Mouse (Mus musculus) embryonic fibroblast, embryonic 13.5 days (primary cell): ENCODE data around the gene Srsf3. TPM values are rescaled to one million over a fixed set of nuclear protein-coding genes. Genes with fewer than 3 reads are reported as not detected.

Source experiments
- H3K27ac ChIP-seq: 2 replicates; pipeline ENCODE4 v1.5.1; 2012; ENCODE audit warnings: low read length, control low read depth, inconsistent platforms; ENCODE audit not compliant: insufficient read depth
- H3K4me1 ChIP-seq: 2 replicates; pipeline ENCODE4 v1.6.1; 2011; ENCODE audit warnings: low read length; ENCODE audit not compliant: control insufficient read depth, insufficient read depth
- H3K4me3 ChIP-seq: 2 replicates; pipeline ENCODE4 v1.5.1; 2011; ENCODE audit warnings: mild to moderate bottlenecking, control low read depth, low read length; ENCODE audit not compliant: insufficient read depth
- CTCF ChIP-seq: IDR thresholded peaks from 2 replicates; pipeline ENCODE4 v1.5.1; 2011; ENCODE audit warnings: mild to moderate bottlenecking, control low read depth, low read length, moderate library complexity, borderline replicate concordance; ENCODE audit not compliant: insufficient read depth
- POLR2A ChIP-seq: IDR thresholded peaks from 2 replicates; pipeline ENCODE4 v1.6.1; 2011; ENCODE audit warnings: low read depth, mild to moderate bottlenecking, control low read depth, low read length, moderate library complexity
- polyA plus RNA-seq: library from polyadenylated mRNA; stranded (reverse); fragments of >200 nt; gene quantifications from 2 replicates; pipeline ENCODE4 v1.2.4, GENCODE M21; 2011; ENCODE audit warnings: low read depth; ENCODE audit not compliant: missing spikeins, insufficient read length

The Srsf3 gene
- polyA plus RNA-seq, 1 experiment = 253 TPM

GRCm38 (mm10) chr17:29015638-29016037 is 16.8 kb upstream of the Srsf3 start:
- no peak overlapping the region for H3K27ac ChIP-seq
- no peak for TF ChIP-seq CTCF
- no peak for TF ChIP-seq POLR2A
- H3K4me3 ChIP-seq = no peak overlapping the region
- peaks cover 4% of the 10 kb centered on the region; the same call in 1 of the 2 replicates for H3K4me1 ChIP-seq

GRCm38 (mm10) chr17:29016705-29017104 is 15.7 kb upstream of the Srsf3 start:
- Histone ChIP-seq H3K4me1 (peaks cover 4% of the 10 kb centered on the region; the same call in 1 of the 2 replicates), H3K4me3 (no peak overlapping the region), H3K27ac (no peak overlapping the region)
- TF ChIP-seq POLR2A (no peak), CTCF (no peak)

GRCm38 (mm10) chr17:29018292-29018984 is 14.0 kb upstream of the Srsf3 start:
- Histone ChIP-seq H3K4me1 (peaks cover 4% of the 10 kb centered on the region; the same call in 1 of the 2 replicates), H3K4me3 (no peak overlapping the region), H3K27ac (no peak overlapping the region)
- TF ChIP-seq CTCF (peak; percentile 72; the same call in 1 of the 2 replicates), POLR2A (no peak)

GRCm38 (mm10) chr17:29019391-29019790 is 13.0 kb upstream of the Srsf3 start:
- no peak overlapping the region for H3K27ac ChIP-seq
- TF ChIP-seq POLR2A (no peak), CTCF (no peak)
- H3K4me3 ChIP-seq = no peak overlapping the region
- H3K4me1 ChIP-seq = 0 out of 2 replicates have a peak, but pooled peaks cover under 1% of the 10 kb centered on the region

- TF ChIP-seq CTCF (no peak), POLR2A (no peak)
- Histone ChIP-seq H3K4me3 (no peak overlapping the region), H3K27ac (no peak overlapping the region), H3K4me1 (no peaks in the 10 kb centered on the region)
Measured at GRCm38 (mm10) chr17:29020444-29020843, 12.0 kb upstream of the Srsf3 start.

GRCm38 (mm10) chr17:29022230-29022819 is 10.1 kb upstream of the Srsf3 start:
- H3K4me1 ChIP-seq = peaks cover 3% of the 10 kb centered on the region; the same call in 1 of the 2 replicates
- peak; percentile 75 for TF ChIP-seq CTCF
- TF ChIP-seq POLR2A = no peak

GRCm38 (mm10) chr17:29023346-29023745 is 9.1 kb upstream of the Srsf3 start:
- Histone ChIP-seq H3K4me3 (no peak overlapping the region), H3K27ac (no peak overlapping the region), H3K4me1 (peaks cover 3% of the 10 kb centered on the region; the same call in 1 of the 2 replicates)
- TF ChIP-seq CTCF (no peak), POLR2A (no peak)

More at GRCm38 (mm10) chr17:29022230-29022819, 10.1 kb upstream of the Srsf3 start:
- Histone ChIP-seq H3K27ac (no peak overlapping the region), H3K4me3 (no peak overlapping the region)

- Histone ChIP-seq H3K4me3 (no peak overlapping the region), H3K27ac (no peak overlapping the region), H3K4me1 (peaks cover 3% of the 10 kb centered on the region; the same call in 1 of the 2 replicates)
- TF ChIP-seq CTCF = no peak
- no peak for TF ChIP-seq POLR2A
Measured at GRCm38 (mm10) chr17:29024047-29024892, 8.2 kb upstream of the Srsf3 start.

GRCm38 (mm10) chr17:29024896-29025565 is 7.4 kb upstream of the Srsf3 start:
- Histone ChIP-seq H3K4me3 (no peak overlapping the region), H3K4me1 (peaks cover 3% of the 10 kb centered on the region; the same call in 1 of the 2 replicates), H3K27ac (no peak overlapping the region)
- TF ChIP-seq CTCF (no peak), POLR2A (no peak)

- Histone ChIP-seq H3K4me3 (no peak overlapping the region), H3K27ac (peak overlapping the region; percentile 17; the same call in 1 of the 2 replicates), H3K4me1 (peaks cover 3% of the 10 kb centered on the region; the same call in 1 of the 2 replicates)
- TF ChIP-seq POLR2A (no peak), CTCF (no peak)
Measured at GRCm38 (mm10) chr17:29026652-29027356, 5.6 kb upstream of the Srsf3 start.
